Mouse (Mus musculus) hindbrain, embryonic 11.5 days (tissue): ENCODE measurements at regions not wholly inside any gene's neighbourhood (a gene's known extent, or its start where the extent isn't known, plus 50 kb on each side); places are given as distances from the start of the nearest gene placed in this dataset.

Source experiments
- ATAC-seq: fragments of 200-750 bp; cut with Nextera tagmentation; 2 replicates; pipeline ENCODE4 v1.8.0; 2017; ENCODE audit warnings: mild to moderate bottlenecking, moderate TSS enrichment, moderate library complexity; ENCODE audit not compliant: low FRiP score
- DNase-seq: peaks from one replicate; pipeline ENCODE4 v3.0.0-alpha.2; 2015; ENCODE audit warnings: low spot score
- H3K27ac ChIP-seq: fragments of 300-500 bp; sonication (generic); 2 replicates; pipeline ENCODE4 v1.5.1; 2014; ENCODE audit warnings: mild to moderate bottlenecking, low read depth, low read length
- H3K27me3 ChIP-seq: fragments of 300-500 bp; sonication (generic); 2 replicates; pipeline ENCODE4 v1.6.1; 2014; ENCODE audit warnings: mild to moderate bottlenecking, low read length, moderate library complexity, mixed read lengths; ENCODE audit not compliant: control insufficient read depth, insufficient read depth
- H3K36me3 ChIP-seq: fragments of 300-500 bp; sonication (generic); 2 replicates; pipeline ENCODE4 v1.6.1; 2014; ENCODE audit warnings: mild to moderate bottlenecking, low read length, moderate library complexity, mixed read lengths; ENCODE audit not compliant: control insufficient read depth, insufficient read depth
- H3K4me1 ChIP-seq: fragments of 300-500 bp; sonication (generic); replicated peaks from 2 replicates; pipeline ENCODE4 v1.6.1; 2014; ENCODE audit warnings: low read length, mixed read lengths; ENCODE audit not compliant: control insufficient read depth, insufficient read depth
- H3K4me2 ChIP-seq: fragments of 300-500 bp; sonication (generic); replicated peaks from 2 replicates; pipeline ENCODE4 v1.6.1; 2014; ENCODE audit warnings: mild to moderate bottlenecking, low read depth, low read length
- H3K4me3 ChIP-seq: fragments of 300-500 bp; sonication (generic); 2 replicates; pipeline ENCODE4 v1.5.1; 2014; ENCODE audit warnings: low read depth, low read length
- H3K9ac ChIP-seq: fragments of 300-500 bp; sonication (generic); 2 replicates; pipeline ENCODE4 v1.6.1; 2014; ENCODE audit warnings: low read depth, low read length
- H3K9me3 ChIP-seq: fragments of 300-500 bp; sonication (generic); 2 replicates; pipeline ENCODE4 v1.6.1; 2016; ENCODE audit warnings: low read length; ENCODE audit not compliant: control insufficient read depth
- WGBS: fragments of 180-500 bp; shearing (Covaris S2); extraction: QIAGEN DNeasy Blood & Tissue Kit; methylation state at CpG from one replicate; pipeline ENCODE4 v1.1.7; 2014; 5-methylcytosine and 5-hydroxymethylcytosine counted together

DNA sequence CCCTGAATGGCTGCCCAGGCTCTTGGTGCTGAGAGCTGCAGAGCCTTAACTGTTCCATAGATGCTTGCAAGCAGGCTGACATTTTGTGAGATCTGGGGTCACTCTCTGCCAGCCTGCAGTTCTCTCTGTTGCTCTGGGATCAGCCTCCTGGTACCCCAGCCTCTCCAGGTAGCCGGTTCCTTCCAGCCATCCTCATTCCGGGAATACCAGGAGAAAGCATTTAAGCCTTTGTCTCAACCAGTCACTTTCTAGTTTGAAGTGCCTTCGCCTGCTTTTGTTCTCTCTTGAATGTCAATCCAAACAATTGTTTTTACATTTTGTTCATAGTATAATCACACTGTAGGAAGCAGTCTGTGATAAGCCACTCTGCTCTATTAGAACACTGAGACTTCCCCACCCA is 281.0 kb upstream of the Rtl1 start:
- WGBS, result 49% methylated on average over 3 of the region's 3 CpGs
- Histone ChIP-seq H3K36me3 (no peaks in the 10 kb centered on the region), H3K4me3 (no peak overlapping the region), H3K9me3 (no peaks in the 10 kb centered on the region), H3K27me3 (no peaks in the 10 kb centered on the region), H3K27ac (no peak overlapping the region), H3K4me2 (no peak overlapping the region), H3K4me1 (no peaks in the 10 kb centered on the region), H3K9ac (no peak overlapping the region)
- DNase-seq, result no peak
- ATAC-seq, result no peak

DNA sequence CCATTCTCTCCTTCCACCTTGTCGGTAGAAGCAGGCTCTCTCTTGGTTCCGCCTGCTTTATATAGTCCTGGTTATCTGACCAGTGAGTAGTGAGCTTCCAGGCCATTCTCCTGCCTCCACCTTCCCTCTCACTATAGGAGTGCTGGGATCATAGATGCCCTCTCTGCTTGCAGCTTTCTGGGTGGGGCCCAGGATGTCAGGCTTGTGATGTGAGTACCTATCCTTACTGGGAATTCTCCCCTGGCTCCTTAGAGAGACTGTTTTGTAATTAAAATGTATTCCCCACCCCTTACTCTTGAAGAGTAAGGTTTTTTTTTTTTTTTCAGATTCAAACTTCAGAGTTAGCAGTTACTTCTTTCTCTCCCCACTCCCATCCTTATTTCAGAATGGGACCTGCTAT is 291.1 kb upstream of the Rtl1 start:
- ATAC-seq (no peak), DNase-seq (no peak)
- 75% methylated on average over 2 of the region's 2 CpGs for WGBS
- no peak overlapping the region for H3K4me2 ChIP-seq
- no peaks in the 10 kb centered on the region for H3K4me1 ChIP-seq
- no peaks in the 10 kb centered on the region for H3K27me3 ChIP-seq
- H3K4me3 ChIP-seq, result no peak overlapping the region
- H3K27ac ChIP-seq, result no peak overlapping the region
- H3K9ac ChIP-seq, result no peak overlapping the region
- no peaks in the 10 kb centered on the region for H3K36me3 ChIP-seq
- no peaks in the 10 kb centered on the region for H3K9me3 ChIP-seq

DNA sequence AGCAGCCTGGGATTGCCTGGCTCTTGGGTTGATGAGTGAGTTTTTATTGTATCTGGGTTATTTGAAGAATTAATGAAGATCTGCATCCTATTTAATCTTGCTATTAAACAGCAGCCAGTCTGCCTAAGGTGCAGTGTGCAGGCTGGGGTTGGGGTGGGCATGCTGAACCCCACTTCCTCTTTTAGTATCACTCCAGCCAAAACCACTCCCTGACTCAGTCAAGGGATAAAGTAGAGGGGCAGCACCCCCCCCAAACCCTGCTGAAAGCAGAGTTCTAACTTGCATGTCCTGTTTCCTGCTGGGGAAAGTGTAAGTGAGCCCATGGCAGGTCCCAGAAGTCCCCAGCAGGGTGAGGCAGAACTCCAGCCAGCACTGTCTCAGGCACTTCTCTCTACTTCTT is 292.7 kb upstream of the Rtl1 start:
- Histone ChIP-seq H3K36me3 (no peaks in the 10 kb centered on the region), H3K9me3 (no peaks in the 10 kb centered on the region)
- no peak for ATAC-seq

DNA sequence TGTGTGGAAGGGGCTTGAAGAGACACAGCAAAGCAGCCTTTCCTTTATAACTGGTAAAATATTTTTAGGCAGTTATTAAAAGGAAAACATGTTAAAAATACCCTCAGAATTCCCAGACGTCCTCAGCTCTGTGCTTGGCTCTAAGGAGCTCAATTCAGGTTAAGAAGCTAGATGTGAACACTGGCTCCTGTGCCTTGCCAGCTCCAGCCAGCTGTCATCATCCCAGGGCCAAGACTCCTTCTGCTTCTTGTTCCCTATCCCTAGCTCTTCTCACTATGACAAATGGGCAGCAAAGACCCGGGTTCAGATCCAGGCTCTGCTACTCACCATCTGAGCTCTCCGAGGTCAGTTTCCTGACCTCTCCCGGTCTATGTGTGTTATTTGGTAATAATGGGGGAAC is 293.5 kb upstream of the Rtl1 start:
- Histone ChIP-seq H3K27me3 (no peaks in the 10 kb centered on the region), H3K9me3 (no peaks in the 10 kb centered on the region), H3K4me2 (no peak overlapping the region), H3K4me1 (no peaks in the 10 kb centered on the region), H3K36me3 (no peaks in the 10 kb centered on the region), H3K9ac (no peak overlapping the region), H3K27ac (no peak overlapping the region), H3K4me3 (no peak overlapping the region)
- no peak for ATAC-seq
- no peak for DNase-seq
- WGBS, result 76% methylated on average over 4 of the region's 4 CpGs

More for the DNA sequence above, 292.7 kb upstream of the Rtl1 start:
- H3K9ac ChIP-seq, result no peak overlapping the region
- no peaks in the 10 kb centered on the region for H3K27me3 ChIP-seq
- no peak overlapping the region for H3K4me2 ChIP-seq
- DNase-seq, result no peak
- no peaks in the 10 kb centered on the region for H3K4me1 ChIP-seq
- H3K4me3 ChIP-seq, result no peak overlapping the region
- H3K27ac ChIP-seq, result no peak overlapping the region

DNA sequence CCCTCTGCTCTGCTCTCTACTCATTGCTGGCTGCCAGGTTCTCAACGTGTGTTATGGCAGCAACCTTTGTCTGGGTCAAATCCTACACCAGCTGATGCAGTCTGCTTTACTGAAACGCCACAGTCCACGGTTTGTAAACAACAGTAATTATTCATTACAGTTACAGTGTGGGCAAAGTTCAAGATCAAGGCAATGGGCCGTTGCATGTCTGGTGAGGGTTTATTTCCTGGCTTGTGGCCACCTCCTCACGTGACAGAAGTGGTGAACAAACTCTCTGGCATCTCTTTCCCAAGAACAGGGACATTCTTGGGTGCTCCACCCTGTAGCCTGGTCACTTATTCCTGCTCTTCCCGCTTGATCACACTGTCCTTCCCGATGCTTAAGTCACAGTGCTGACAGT is 295.3 kb upstream of the Rtl1 start:
- WGBS, result 86% methylated on average over 7 of the region's 7 CpGs
- H3K36me3 ChIP-seq, result no peaks in the 10 kb centered on the region
- ATAC-seq (no peak), DNase-seq (no peak)
- no peak overlapping the region for H3K9ac ChIP-seq
- no peak overlapping the region for H3K4me3 ChIP-seq
- no peak overlapping the region for H3K4me2 ChIP-seq
- H3K4me1 ChIP-seq, result no peaks in the 10 kb centered on the region
- H3K27me3 ChIP-seq, result no peaks in the 10 kb centered on the region
- no peak overlapping the region for H3K27ac ChIP-seq
- H3K9me3 ChIP-seq, result no peaks in the 10 kb centered on the region

DNA sequence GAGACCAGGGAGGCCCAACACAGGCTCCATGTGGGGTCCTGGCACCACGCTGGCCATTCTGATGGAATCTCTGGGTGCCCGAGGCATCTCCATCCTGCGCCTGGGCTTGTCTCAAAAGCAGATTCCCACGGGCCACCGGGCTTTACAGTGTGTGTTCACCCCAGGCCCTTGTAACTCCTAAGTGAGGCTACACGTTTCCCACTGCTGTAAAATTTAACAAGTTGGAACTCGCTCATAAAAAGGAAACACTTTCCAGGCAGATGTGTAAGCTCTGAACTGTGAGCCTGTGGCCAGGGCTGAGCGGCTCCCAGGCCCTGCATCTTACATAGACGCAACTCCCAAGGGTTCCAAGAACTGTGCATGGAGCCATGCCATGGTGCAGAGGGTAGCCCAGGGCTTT is 296.3 kb upstream of the Rtl1 start:
- Histone ChIP-seq H3K4me2 (no peak overlapping the region), H3K4me3 (no peak overlapping the region), H3K9ac (no peak overlapping the region), H3K36me3 (no peaks in the 10 kb centered on the region), H3K4me1 (no peaks in the 10 kb centered on the region), H3K27me3 (no peaks in the 10 kb centered on the region), H3K27ac (no peak overlapping the region), H3K9me3 (no peaks in the 10 kb centered on the region)
- no peak for ATAC-seq
- 91% methylated on average over 9 of the region's 9 CpGs for WGBS
- no peak for DNase-seq

DNA sequence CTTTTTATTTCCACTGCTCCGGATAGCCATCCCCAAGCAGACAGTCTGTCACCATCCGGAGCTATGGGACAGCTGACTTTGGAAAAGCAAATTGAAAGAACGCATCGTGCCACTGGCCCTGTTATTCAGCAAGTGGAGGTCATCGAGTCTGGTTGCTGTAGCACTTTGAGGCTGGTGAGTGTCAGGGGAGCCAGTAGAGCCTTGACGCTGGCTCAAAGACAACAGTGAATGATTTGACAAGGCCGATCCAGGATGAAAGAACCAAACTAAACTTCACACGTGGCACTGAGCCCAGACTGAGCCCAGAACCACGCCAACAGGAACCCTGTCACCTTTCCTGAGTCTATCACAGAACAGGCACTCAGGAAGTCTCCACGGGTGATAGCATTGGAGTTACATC is 296.8 kb upstream of the Rtl1 start:
- 90% methylated on average over 10 of the region's 10 CpGs for WGBS
- H3K9me3 ChIP-seq, result no peaks in the 10 kb centered on the region

DNA sequence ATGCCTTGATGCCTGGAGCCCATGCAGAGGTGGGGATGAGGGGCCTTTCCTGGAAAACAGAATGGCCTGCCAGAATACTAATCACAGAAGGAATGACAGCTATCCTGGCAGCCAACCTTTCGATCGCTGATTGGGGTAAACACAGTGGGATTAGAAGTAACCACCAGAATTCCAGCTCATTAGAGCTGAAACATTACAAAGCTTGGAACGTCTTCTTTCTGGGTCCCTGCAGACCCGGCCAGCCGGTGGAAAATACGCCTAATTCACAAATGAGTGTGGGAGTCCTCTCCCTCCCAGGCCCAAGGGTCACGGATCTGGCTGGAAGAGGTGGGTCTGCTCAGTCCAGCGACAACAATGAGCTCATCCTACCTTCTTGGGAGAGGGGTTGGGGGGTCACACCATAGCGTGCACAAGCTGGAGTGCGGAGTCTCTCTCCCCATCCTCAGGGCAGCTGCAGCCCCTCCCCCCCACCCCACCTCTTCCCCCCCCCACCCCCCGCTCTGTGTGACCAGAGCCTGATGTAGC is 297.8 kb upstream of the Rtl1 start:
- no peak overlapping the region for H3K9ac ChIP-seq
- H3K9me3 ChIP-seq, result no peaks in the 10 kb centered on the region
- no peak for DNase-seq
- H3K4me3 ChIP-seq, result no peak overlapping the region
- no peak overlapping the region for H3K27ac ChIP-seq
- no peaks in the 10 kb centered on the region for H3K27me3 ChIP-seq
- no peak overlapping the region for H3K4me2 ChIP-seq
- 82% methylated on average over 11 of the region's 11 CpGs for WGBS
- no peaks in the 10 kb centered on the region for H3K4me1 ChIP-seq
- ATAC-seq, result no peak
- no peaks in the 10 kb centered on the region for H3K36me3 ChIP-seq

More for the DNA sequence above, 296.8 kb upstream of the Rtl1 start:
- Histone ChIP-seq H3K4me3 (no peak overlapping the region), H3K27me3 (no peaks in the 10 kb centered on the region), H3K4me1 (no peaks in the 10 kb centered on the region), H3K9ac (no peak overlapping the region), H3K4me2 (no peak overlapping the region), H3K36me3 (no peaks in the 10 kb centered on the region), H3K27ac (no peak overlapping the region)
- ATAC-seq (no peak), DNase-seq (no peak)

DNA sequence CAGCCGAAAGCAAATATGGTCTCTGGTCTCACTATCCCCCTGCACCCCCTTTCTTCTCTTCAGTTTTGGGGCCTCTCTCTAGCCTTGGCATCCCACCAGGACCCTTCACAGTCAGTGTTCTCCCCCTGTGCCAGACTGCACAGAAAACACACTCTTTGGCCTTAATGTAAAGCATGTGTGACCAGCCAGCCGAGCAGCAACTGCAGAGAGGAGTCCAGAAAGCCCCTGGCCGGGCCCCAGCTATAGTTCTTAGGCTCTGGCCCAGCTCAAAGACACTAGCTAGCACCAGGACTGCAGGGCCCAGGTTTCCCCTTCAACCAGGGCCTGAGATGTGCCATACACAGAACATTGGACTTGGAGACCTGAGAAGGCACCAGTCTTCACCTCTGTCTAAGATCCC is 299.3 kb upstream of the Rtl1 start:
- Histone ChIP-seq H3K36me3 (no peaks in the 10 kb centered on the region), H3K4me3 (no peak overlapping the region), H3K9me3 (no peaks in the 10 kb centered on the region), H3K27ac (no peak overlapping the region), H3K4me1 (no peaks in the 10 kb centered on the region), H3K4me2 (no peak overlapping the region), H3K9ac (no peak overlapping the region), H3K27me3 (no peaks in the 10 kb centered on the region)
- 72% methylated on average over 3 of the region's 3 CpGs for WGBS
- DNase-seq (no peak), ATAC-seq (no peak)
